Mouse (Mus musculus) embryo, embryonic 11.5 days (tissue): ENCODE measurements around the gene Scfd2.

ENCODE experiments used
- DNase-seq: peaks from one replicate; pipeline ENCODE4 v3.0.0-alpha.2; 2012; ENCODE audit warnings: low read depth, low spot score

Gene Scfd2

GRCm38 (mm10) chr5:74277216-74277615 lies 254.3 kb downstream of the Scfd2 start:
- no peak for DNase-seq

- DNase-seq = no peak
These were observed 258.2 kb downstream of the Scfd2 start for GRCm38 (mm10) chr5:74273313-74273712.

- DNase-seq = no peak
These were observed 263.7 kb downstream of the Scfd2 start for GRCm38 (mm10) chr5:74267736-74268369.

GRCm38 (mm10) chr5:74267196-74267595 lies 264.4 kb downstream of the Scfd2 start:
- no peak for DNase-seq

- no peak for DNase-seq
These were observed 265.1 kb downstream of the Scfd2 start for GRCm38 (mm10) chr5:74266476-74266819.

- DNase-seq = no peak
These were observed 265.7 kb downstream of the Scfd2 start for GRCm38 (mm10) chr5:74265601-74266475.

GRCm38 (mm10) chr5:74265151-74265550 lies 266.4 kb downstream of the Scfd2 start:
- no peak for DNase-seq

- DNase-seq = no peak
These were observed 267.0 kb downstream of the Scfd2 start for GRCm38 (mm10) chr5:74264541-74264940.

- DNase-seq = no peak
These were observed 270.5 kb downstream of the Scfd2 start for GRCm38 (mm10) chr5:74261016-74261415.

- no peak for DNase-seq
These were observed 271.2 kb downstream of the Scfd2 start for GRCm38 (mm10) chr5:74260378-74260809.

- DNase-seq = no peak
These were observed 274.9 kb downstream of the Scfd2 start for GRCm38 (mm10) chr5:74256705-74257104.

- DNase-seq = no peak
These were observed 276.6 kb downstream of the Scfd2 start for GRCm38 (mm10) chr5:74254996-74255395.

- no peak for DNase-seq
These were observed 277.7 kb downstream of the Scfd2 start for GRCm38 (mm10) chr5:74253724-74254328.

GRCm38 (mm10) chr5:74252672-74253286 lies 278.8 kb downstream of the Scfd2 start:
- no peak for DNase-seq

- no peak for DNase-seq
These were observed 280.6 kb downstream of the Scfd2 start for GRCm38 (mm10) chr5:74250947-74251346.

GRCm38 (mm10) chr5:74250308-74250707 lies 281.3 kb downstream of the Scfd2 start:
- no peak for DNase-seq

- no peak for DNase-seq
These were observed 281.8 kb downstream of the Scfd2 start for GRCm38 (mm10) chr5:74249794-74250193.

- no peak for DNase-seq
These were observed 284.6 kb downstream of the Scfd2 start for GRCm38 (mm10) chr5:74246971-74247370.

- no peak for DNase-seq
These were observed 285.1 kb downstream of the Scfd2 start for GRCm38 (mm10) chr5:74246453-74246852.

GRCm38 (mm10) chr5:74245641-74246145 lies 285.9 kb downstream of the Scfd2 start:
- DNase-seq = no peak

- no peak for DNase-seq
These were observed 287.0 kb downstream of the Scfd2 start for GRCm38 (mm10) chr5:74244406-74245019.
